Mouse (Mus musculus) thymus, adult 2 months (tissue): Measurements from ENCODE around the gene Slc4a4. TPM values are rescaled to one million over a fixed set of nuclear protein-coding genes. Genes with fewer than 3 reads are reported as not detected.

ENCODE experiments used
- DNase-seq: peaks from one replicate; pipeline ENCODE4 v3.0.0; 2021
- H3K27ac ChIP-seq: fragments of 200-500 bp; 2 replicates; pipeline ENCODE4 v1.5.1; 2012; ENCODE audit warnings: low read length, control low read depth; ENCODE audit not compliant: control insufficient read depth, insufficient read depth
- H3K27me3 ChIP-seq: fragments of 200-500 bp; 2 replicates; pipeline ENCODE4 v1.6.1; 2012; ENCODE audit warnings: mild to moderate bottlenecking, low read length, moderate library complexity, mixed read lengths; ENCODE audit not compliant: control insufficient read depth, insufficient read depth
- H3K36me3 ChIP-seq: fragments of 200-500 bp; 2 replicates; pipeline ENCODE4 v1.6.1; 2012; ENCODE audit warnings: mild to moderate bottlenecking, low read length, moderate library complexity; ENCODE audit not compliant: control insufficient read depth, insufficient read depth
- H3K4me1 ChIP-seq: fragments of 200-500 bp; replicated peaks from 2 replicates; pipeline ENCODE4 v1.6.1; 2012; ENCODE audit warnings: low read length; ENCODE audit not compliant: control insufficient read depth, insufficient read depth
- H3K4me3 ChIP-seq: fragments of 200-500 bp; 2 replicates; pipeline ENCODE4 v1.5.1; 2012; ENCODE audit warnings: mild to moderate bottlenecking, low read length, control low read depth, moderate library complexity; ENCODE audit not compliant: control insufficient read depth, insufficient read depth
- CTCF ChIP-seq: fragments of 200-500 bp; IDR thresholded peaks from 2 replicates; pipeline ENCODE4 v1.5.1; 2012; ENCODE audit warnings: mild to moderate bottlenecking, control low read depth, low read length, moderate library complexity, borderline replicate concordance; ENCODE audit not compliant: control insufficient read depth, poor library complexity, insufficient read depth; ENCODE audit errors: extremely low read depth
- POLR2A ChIP-seq: fragments of 200-500 bp; IDR thresholded peaks from 2 replicates; pipeline ENCODE4 v1.6.1; 2012; ENCODE audit warnings: mild to moderate bottlenecking, low read length, control low read depth, moderate library complexity; ENCODE audit not compliant: control insufficient read depth, poor library complexity, insufficient read depth; ENCODE audit errors: extremely low read depth
- WGBS: fragments of 180-500 bp; shearing (Covaris S2); methylation state at CpG from one replicate; pipeline ENCODE4 v1.1.7; 2018; 5-methylcytosine and 5-hydroxymethylcytosine counted together
- polyA plus RNA-seq: library from polyadenylated mRNA; depleted of rRNA; stranded (reverse); fragments of >200 nt; gene quantifications from 2 replicates; pipeline ENCODE4 v1.2.3, GENCODE M21; 2012; rRNA removed

The Slc4a4 gene
- polyA plus RNA-seq, 1 experiment, result 2.0 TPM

GRCm38 (mm10) chr5:89232313-89232712, 345.7 kb downstream of the Slc4a4 start:
- TF ChIP-seq POLR2A (no peak), CTCF (no peak)
- H3K36me3 ChIP-seq, result no peaks in the 10 kb centered on the region
- H3K4me3 ChIP-seq, result no peak overlapping the region
- 92% methylated on average over 7 of the region's 7 CpGs for WGBS
- no peaks in the 10 kb centered on the region for H3K27me3 ChIP-seq
- H3K4me1 ChIP-seq, result no peaks in the 10 kb centered on the region
- DNase-seq, result no peak
- H3K27ac ChIP-seq, result no peak overlapping the region

- H3K27me3 ChIP-seq, result no peaks in the 10 kb centered on the region
- H3K27ac ChIP-seq, result no peak overlapping the region
- H3K4me3 ChIP-seq, result no peak overlapping the region
- TF ChIP-seq POLR2A (no peak), CTCF (no peak)
- DNase-seq, result no peak
- no peaks in the 10 kb centered on the region for H3K4me1 ChIP-seq
- 89% methylated on average over 5 of the region's 5 CpGs for WGBS
- no peaks in the 10 kb centered on the region for H3K36me3 ChIP-seq
Measured at GRCm38 (mm10) chr5:89251806-89252205, 365.2 kb downstream of the Slc4a4 start.

- TF ChIP-seq POLR2A (no peak), CTCF (no peak)
- no peaks in the 10 kb centered on the region for H3K27me3 ChIP-seq
- 96% methylated on average over 9 of the region's 9 CpGs for WGBS
Measured at GRCm38 (mm10) chr5:89259804-89260492, 373.3 kb downstream of the Slc4a4 start.

GRCm38 (mm10) chr5:89277049-89277448, 390.4 kb downstream of the Slc4a4 start:
- TF ChIP-seq CTCF (no peak), POLR2A (no peak)
- DNase-seq, result no peak
- no peak overlapping the region for H3K27ac ChIP-seq
- H3K4me1 ChIP-seq, result no peaks in the 10 kb centered on the region
- whole genome bisulfite sequencing, result 75% methylated on average over 2 of the region's 2 CpGs
- H3K4me3 ChIP-seq, result no peak overlapping the region
- no peaks in the 10 kb centered on the region for H3K36me3 ChIP-seq
- no peaks in the 10 kb centered on the region for H3K27me3 ChIP-seq

More at GRCm38 (mm10) chr5:89259804-89260492, 373.3 kb downstream of the Slc4a4 start:
- Histone ChIP-seq H3K4me3 (no peak overlapping the region), H3K36me3 (no peaks in the 10 kb centered on the region), H3K27ac (no peak overlapping the region), H3K4me1 (no peaks in the 10 kb centered on the region)
- no peak for DNase-seq

- H3K27ac ChIP-seq, result no peak overlapping the region
- 59% methylated on average over 5 of the region's 5 CpGs for WGBS
- H3K36me3 ChIP-seq, result no peaks in the 10 kb centered on the region
- no peak for DNase-seq
- no peak overlapping the region for H3K4me3 ChIP-seq
- no peak for TF ChIP-seq POLR2A
- TF ChIP-seq CTCF, result no peak
- no peaks in the 10 kb centered on the region for H3K4me1 ChIP-seq
- no peaks in the 10 kb centered on the region for H3K27me3 ChIP-seq
Measured at GRCm38 (mm10) chr5:89277616-89278015, 391.0 kb downstream of the Slc4a4 start.

- Histone ChIP-seq H3K27ac (no peak overlapping the region), H3K27me3 (no peaks in the 10 kb centered on the region), H3K36me3 (no peaks in the 10 kb centered on the region), H3K4me3 (no peak overlapping the region), H3K4me1 (no peaks in the 10 kb centered on the region)
- TF ChIP-seq CTCF (no peak), POLR2A (no peak)
- no peak for DNase-seq
Measured at GRCm38 (mm10) chr5:89278309-89278708, 391.7 kb downstream of the Slc4a4 start.

- no peaks in the 10 kb centered on the region for H3K27me3 ChIP-seq
- no peak overlapping the region for H3K4me3 ChIP-seq
- TF ChIP-seq POLR2A, result no peak
- TF ChIP-seq CTCF, result no peak
- H3K4me1 ChIP-seq, result no peaks in the 10 kb centered on the region
- no peak for DNase-seq
- no peak overlapping the region for H3K27ac ChIP-seq
- WGBS, result 41% methylated on average over 3 of the region's 3 CpGs
- no peaks in the 10 kb centered on the region for H3K36me3 ChIP-seq
Measured at GRCm38 (mm10) chr5:89280312-89280863, 393.8 kb downstream of the Slc4a4 start.

Other genes with a start within 250 kb of the Slc4a4 start
- 27.3 and 42.0 TPM in 2 replicates for gene Grsf1, start 210.6 kb upstream of the Slc4a4 start, polyA plus RNA-seq
- gene Mob1b, start 166.0 kb upstream of the Slc4a4 start, polyA plus RNA-seq, result 3.8 and 4.9 TPM in 2 replicates
- 58.2 and 75.9 TPM in 2 replicates for gene Dck, start 121.8 kb upstream of the Slc4a4 start, polyA plus RNA-seq